In the genomic region with DNA sequence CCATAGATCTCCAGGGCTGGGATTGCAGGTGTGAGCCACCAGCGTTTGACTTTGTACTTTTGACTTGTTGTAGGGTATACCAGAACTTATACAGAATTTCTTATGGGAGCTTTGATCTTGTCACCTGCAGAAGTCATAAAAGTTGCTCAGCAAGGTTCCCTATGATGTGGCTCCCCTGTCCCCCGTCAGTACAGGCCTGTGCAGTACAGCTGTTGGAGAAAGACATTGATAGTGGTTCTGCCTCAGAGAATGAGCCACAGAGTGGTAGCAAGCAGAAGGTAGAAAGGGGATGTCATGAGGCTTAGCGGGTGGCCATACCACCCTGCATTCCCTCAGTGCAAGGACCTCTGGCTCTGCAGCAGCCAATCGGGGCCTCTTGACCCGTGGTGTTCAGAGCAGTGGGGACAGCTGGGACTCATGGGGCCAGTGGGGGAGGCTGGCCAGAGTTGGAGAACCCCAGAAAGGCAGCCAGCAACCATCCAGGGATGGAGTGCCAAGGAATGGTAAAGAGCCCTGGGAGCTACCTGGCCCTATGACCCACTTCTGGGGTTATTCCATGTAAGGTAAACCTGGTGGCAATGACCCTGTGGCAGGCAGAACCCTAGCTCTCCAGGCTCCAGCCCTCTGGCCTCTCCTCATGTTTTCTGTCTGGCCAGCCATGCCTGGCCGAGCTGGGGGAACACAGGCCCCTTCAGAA, we compare ENCODE assay signal across 11 mouse cellular contexts. TPM values are rescaled to one million over a fixed set of nuclear protein-coding genes. Genes with fewer than 3 reads are reported as not detected.
DNase-seq lines count a peak whose midpoint lies in the region; ATAC-seq lines count a peak whose summit lies in the region.
"Had no signal": no experiment of that assay in that cellular context is flagged by ENCODE, and none has a peak within 500 bp of the region (broad histone marks: within the 10 kb centered on the region; RNA-seq: fewer than 3 reads in every experiment).

No protein-coding gene starts in this region.

- no peak for DNase-seq in heart, postnatal 14 days
- no peak for DNase-seq in hindbrain, embryonic 14.5 days (ENCODE audit: low spot score)
- no peak for DNase-seq in spleen, adult 18-20 months
- DNase-seq in urinary bladder, adult 18-20 months (ENCODE audit: low spot score in 2 of 2): no peak
- no peak for DNase-seq in adrenal gland, adult 8-10 months

- H3K9ac ChIP-seq in heart, embryonic 15.5 days: no peak overlapping the region
- no peak overlapping the region for H3K9ac ChIP-seq in embryonic facial prominence, embryonic 13.5 days
- no peak overlapping the region for H3K9ac ChIP-seq in hindbrain, embryonic 14.5 days
- no peak overlapping the region for H3K9ac ChIP-seq in neural tube, embryonic 13.5 days

- 0 out of 2 replicates have a peak, but pooled peaks have one; percentile 1 for ATAC-seq in heart, embryonic 15.5 days (replicated peaks; ENCODE audit: insufficient number of reproducible peaks, insufficient read depth, low FRiP score, low read depth)
- no peak for ATAC-seq in embryonic facial prominence, embryonic 13.5 days (ENCODE audit: insufficient number of reproducible peaks, insufficient read depth, low FRiP score, low TSS enrichment, low read depth)
- no peak for ATAC-seq in hindbrain, embryonic 14.5 days (ENCODE audit: low FRiP score)
- ATAC-seq in neural tube, embryonic 13.5 days (ENCODE audit: low read depth): no peak

- 0 out of 2 replicates have a peak, but pooled peaks cover 10% of the 10 kb centered on the region for H3K27me3 ChIP-seq in heart, embryonic 15.5 days
- H3K27me3 ChIP-seq in embryonic facial prominence, embryonic 13.5 days: no peaks in the 10 kb centered on the region; the same call in 1 of the 2 replicates
- no peaks in the 10 kb centered on the region for H3K27me3 ChIP-seq in hindbrain, embryonic 14.5 days (ENCODE audit: control insufficient read depth, insufficient read depth, low read length)
- H3K27me3 ChIP-seq in neural tube, embryonic 13.5 days: peaks cover 15% of the 10 kb centered on the region; the same call in 1 of the 2 replicates
- H3K27me3 ChIP-seq: CH12.LX had no signal

- H3K4me1 ChIP-seq in heart, embryonic 15.5 days (replicated peaks): peaks cover 28% of the 10 kb centered on the region
- H3K4me1 ChIP-seq in embryonic facial prominence, embryonic 13.5 days: peaks cover 77% of the 10 kb centered on the region
- peaks cover 32% of the 10 kb centered on the region for H3K4me1 ChIP-seq in hindbrain, embryonic 14.5 days (replicated peaks; ENCODE audit: control insufficient read depth, insufficient read depth, low read length)
- H3K4me1 ChIP-seq in neural tube, embryonic 13.5 days (replicated peaks): peaks cover 57% of the 10 kb centered on the region

- no peak overlapping the region for H3K4me3 ChIP-seq in heart, embryonic 15.5 days
- no peak overlapping the region for H3K4me3 ChIP-seq in embryonic facial prominence, embryonic 13.5 days
- H3K4me3 ChIP-seq in hindbrain, embryonic 14.5 days (replicated peaks; ENCODE audit: low read length): no peak overlapping the region
- H3K4me3 ChIP-seq in neural tube, embryonic 13.5 days: no peak overlapping the region

- peak overlapping the region; percentile 11; the same call in 1 of the 2 replicates for H3K4me2 ChIP-seq in heart, embryonic 15.5 days
- H3K4me2 ChIP-seq in embryonic facial prominence, embryonic 13.5 days: peak overlapping the region; percentile 14; the same call in 1 of the 2 replicates
- no peak overlapping the region for H3K4me2 ChIP-seq in hindbrain, embryonic 14.5 days (replicated peaks)
- no peak overlapping the region for H3K4me2 ChIP-seq in neural tube, embryonic 13.5 days

- intact Hi-C loops in heart, postnatal 14 days (cut with DNase I): loop anchor here (2.0 kb wide), 1 partner anchor 54 kb away; no protein-coding TSS in a partner anchor

- H3K9me3 ChIP-seq in heart, embryonic 15.5 days (replicated peaks): no peaks in the 10 kb centered on the region
- no peaks in the 10 kb centered on the region for H3K9me3 ChIP-seq in embryonic facial prominence, embryonic 13.5 days
- H3K9me3 ChIP-seq in hindbrain, embryonic 14.5 days (ENCODE audit: control insufficient read depth, low read length): no peaks in the 10 kb centered on the region
- H3K9me3 ChIP-seq in neural tube, embryonic 13.5 days: no peaks in the 10 kb centered on the region

- H3K36me3 ChIP-seq in heart, embryonic 15.5 days: no peaks in the 10 kb centered on the region
- H3K36me3 ChIP-seq in embryonic facial prominence, embryonic 13.5 days: no peaks in the 10 kb centered on the region
- no peaks in the 10 kb centered on the region for H3K36me3 ChIP-seq in hindbrain, embryonic 14.5 days (replicated peaks; ENCODE audit: control insufficient read depth, insufficient read depth)
- no peaks in the 10 kb centered on the region for H3K36me3 ChIP-seq in neural tube, embryonic 13.5 days

- WGBS in heart, embryonic 15.5 days: 49% methylated on average over 6 of the region's 6 CpGs
- 60% methylated on average over 6 of the region's 6 CpGs for WGBS in embryonic facial prominence, embryonic 13.5 days
- WGBS in hindbrain, embryonic 14.5 days: 54% methylated on average over 6 of the region's 6 CpGs
- WGBS in neural tube, embryonic 13.5 days: 53% methylated on average over 6 of the region's 6 CpGs

- peak overlapping the region; percentile 81 for H3K27ac ChIP-seq in heart, embryonic 15.5 days
- H3K27ac ChIP-seq in embryonic facial prominence, embryonic 13.5 days: peak overlapping the region; percentile 80
- H3K27ac ChIP-seq in hindbrain, embryonic 14.5 days: peak overlapping the region; percentile 3; the same call in 1 of the 2 replicates
- peak overlapping the region; percentile 23 for H3K27ac ChIP-seq in neural tube, embryonic 13.5 days (replicated peaks)

RNA-seq across cellular contexts. Expression of a gene that starts 58.6 kb away (rescaled TPM):
- not detected in 2 replicates for polyA plus RNA-seq in heart, embryonic 15.5 days (2015; fragmentation: Nextera tagmentation; extraction: Ambion mirVana)
- not detected for total RNA-seq in heart, postnatal 14 days (2021)
- not detected in 2 replicates for polyA plus RNA-seq in embryonic facial prominence, embryonic 13.5 days (2015; fragmentation: Nextera tagmentation; extraction: Ambion mirVana)
- polyA plus RNA-seq in hindbrain, embryonic 14.5 days (2014; fragmentation: Nextera tagmentation; extraction: Ambion mirVana): not detected in 2 replicates
- not detected in 2 replicates for polyA plus RNA-seq in neural tube, embryonic 13.5 days (2015; fragmentation: Nextera tagmentation; extraction: Ambion mirVana)
- not detected for total RNA-seq in adrenal gland, adult 8-10 months (2022)
- total RNA-seq: adrenal gland, postnatal 25 days; CH12.LX; monocyte, adult 5-6 weeks had no signal

Comparison
In these comparisons a context has a peak if more than half of its experiments do, and no peak if none do; other contexts are left out.
1. H3K27ac ChIP-seq: peak in every context shown above with its lines; median percentile 81 in heart, embryonic 15.5 days; 80 in embryonic facial prominence, embryonic 13.5 days; 23 in neural tube, embryonic 13.5 days; 3 in hindbrain, embryonic 14.5 days.
2. H3K4me2 ChIP-seq: peak in heart, embryonic 15.5 days (single experiment) and embryonic facial prominence, embryonic 13.5 days (single experiment); none in hindbrain, embryonic 14.5 days (single experiment) and neural tube, embryonic 13.5 days (single experiment).